Mouse (Mus musculus): ENCODE results near the gene Snph. TPM values are rescaled to one million over a fixed set of nuclear protein-coding genes. Genes with fewer than 3 reads are reported as not detected.
A peak's percentile ranks its signal among the peaks of the same experiment; 100 is the strongest.

The Snph gene
- total RNA-seq, 1 experiment from 2014 or later = not detected

- no peak for ATAC-seq (replicated peaks; ENCODE audit: insufficient number of reproducible peaks, low FRiP score, low TSS enrichment, poor library complexity, severe bottlenecking)
Observed at GRCm38 (mm10) chr2:151608435-151608834, 24.0 kb downstream of the Snph start.

- no peak for ATAC-seq (replicated peaks; ENCODE audit: insufficient number of reproducible peaks, low FRiP score, low TSS enrichment, poor library complexity, severe bottlenecking)
Observed at GRCm38 (mm10) chr2:151605437-151605987, 26.9 kb downstream of the Snph start.

GRCm38 (mm10) chr2:151603630-151604029 is 28.8 kb downstream of the Snph start:
- ATAC-seq (replicated peaks; ENCODE audit: insufficient number of reproducible peaks, low FRiP score, low TSS enrichment, poor library complexity, severe bottlenecking) = no peak

- ATAC-seq (replicated peaks; ENCODE audit: insufficient number of reproducible peaks, low FRiP score, low TSS enrichment, poor library complexity, severe bottlenecking) = no peak
Observed at GRCm38 (mm10) chr2:151602106-151602505, 30.3 kb downstream of the Snph start.

DNA sequence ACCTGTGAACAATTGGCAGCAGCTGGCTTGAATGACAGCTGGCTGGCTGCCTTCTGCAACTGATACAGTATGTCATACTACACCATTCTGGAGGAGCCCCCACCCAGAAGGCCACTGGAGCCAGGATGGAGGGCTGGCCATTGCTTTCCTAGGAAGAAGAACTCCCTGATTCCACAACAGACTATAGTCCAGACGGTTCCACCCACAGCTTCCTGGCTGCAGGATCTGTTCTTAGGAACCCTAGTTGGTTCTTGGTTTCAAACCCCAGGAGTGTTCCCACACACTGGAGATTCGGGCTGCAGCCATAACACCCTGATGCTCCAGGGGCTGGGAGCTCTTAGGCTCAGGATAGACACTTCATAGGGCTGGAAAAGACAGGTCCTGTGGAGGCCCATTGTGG is 34.3 kb downstream of the Snph start:
- no peak for ATAC-seq (replicated peaks; ENCODE audit: insufficient number of reproducible peaks, low FRiP score, low TSS enrichment, poor library complexity, severe bottlenecking)

- no peak for ATAC-seq (replicated peaks; ENCODE audit: insufficient number of reproducible peaks, low FRiP score, low TSS enrichment, poor library complexity, severe bottlenecking)
Observed at GRCm38 (mm10) chr2:151587306-151587705, 45.1 kb downstream of the Snph start.

GRCm38 (mm10) chr2:151586807-151587206 is 45.6 kb downstream of the Snph start:
- ATAC-seq (replicated peaks; ENCODE audit: insufficient number of reproducible peaks, low FRiP score, low TSS enrichment, poor library complexity, severe bottlenecking) = no peak

GRCm38 (mm10) chr2:151585934-151586333 is 46.5 kb downstream of the Snph start:
- ATAC-seq (replicated peaks; ENCODE audit: insufficient number of reproducible peaks, low FRiP score, low TSS enrichment, poor library complexity, severe bottlenecking) = no peak

- no peak for ATAC-seq (replicated peaks; ENCODE audit: insufficient number of reproducible peaks, low FRiP score, low TSS enrichment, poor library complexity, severe bottlenecking)
Observed at GRCm38 (mm10) chr2:151580945-151581344, 51.4 kb downstream of the Snph start.

- no peak for ATAC-seq (replicated peaks; ENCODE audit: insufficient number of reproducible peaks, low FRiP score, low TSS enrichment, poor library complexity, severe bottlenecking)
Observed at GRCm38 (mm10) chr2:151579183-151579582, 53.2 kb downstream of the Snph start.

- ATAC-seq (replicated peaks; ENCODE audit: insufficient number of reproducible peaks, low FRiP score, low TSS enrichment, poor library complexity, severe bottlenecking) = peak; percentile 50
Observed at GRCm38 (mm10) chr2:151575699-151576389, 56.5 kb downstream of the Snph start.

DNA sequence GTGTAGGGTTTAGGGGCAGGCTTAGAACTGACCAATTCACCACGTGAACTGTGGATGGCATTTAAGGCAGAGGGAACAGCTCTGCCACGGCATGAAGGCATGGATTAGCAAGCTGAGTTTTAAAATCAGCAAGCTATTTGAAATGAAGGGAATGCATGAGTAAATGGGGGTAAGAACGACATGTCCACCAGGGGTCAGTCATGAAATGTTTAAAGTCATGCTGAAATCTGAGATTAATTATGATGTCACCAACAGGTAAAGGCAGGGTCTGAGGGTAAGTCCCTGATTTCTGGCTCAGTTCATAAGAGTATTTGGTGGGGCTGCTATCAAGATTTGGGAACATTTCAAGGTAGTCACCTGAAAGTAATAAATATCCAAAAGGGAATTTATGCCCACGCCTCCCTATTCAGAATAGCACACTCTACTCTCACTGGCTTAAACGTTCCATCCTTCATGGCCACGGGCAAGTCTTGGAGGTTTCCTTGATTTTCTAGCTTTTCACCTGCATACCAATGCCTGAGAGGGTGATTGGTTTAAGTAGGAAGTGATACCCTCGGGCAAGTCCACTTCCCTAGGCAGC is 57.2 kb downstream of the Snph start:
- no peak for ATAC-seq (replicated peaks; ENCODE audit: insufficient number of reproducible peaks, low FRiP score, low TSS enrichment, poor library complexity, severe bottlenecking)

DNA sequence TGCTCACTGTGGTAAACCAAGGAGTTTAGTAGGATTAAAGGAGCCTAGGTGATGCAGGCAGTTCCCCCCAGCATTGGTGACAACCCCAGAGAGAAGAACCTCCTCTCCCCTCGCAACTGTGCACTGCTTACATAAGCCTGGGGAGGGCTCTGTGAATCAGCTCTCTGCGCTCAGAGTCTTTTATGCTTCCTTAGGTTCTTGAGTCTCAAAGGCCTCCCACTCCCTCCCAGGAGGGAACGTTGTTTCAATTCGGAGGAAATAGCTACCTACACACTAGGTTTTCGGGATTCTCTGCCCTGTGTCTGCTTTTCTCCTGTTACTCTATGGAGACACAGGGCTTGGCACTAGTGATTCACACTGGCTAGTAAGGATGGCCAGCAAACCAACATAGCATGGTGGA is 57.8 kb downstream of the Snph start:
- ATAC-seq (replicated peaks; ENCODE audit: insufficient number of reproducible peaks, low FRiP score, low TSS enrichment, poor library complexity, severe bottlenecking) = no peak

DNA sequence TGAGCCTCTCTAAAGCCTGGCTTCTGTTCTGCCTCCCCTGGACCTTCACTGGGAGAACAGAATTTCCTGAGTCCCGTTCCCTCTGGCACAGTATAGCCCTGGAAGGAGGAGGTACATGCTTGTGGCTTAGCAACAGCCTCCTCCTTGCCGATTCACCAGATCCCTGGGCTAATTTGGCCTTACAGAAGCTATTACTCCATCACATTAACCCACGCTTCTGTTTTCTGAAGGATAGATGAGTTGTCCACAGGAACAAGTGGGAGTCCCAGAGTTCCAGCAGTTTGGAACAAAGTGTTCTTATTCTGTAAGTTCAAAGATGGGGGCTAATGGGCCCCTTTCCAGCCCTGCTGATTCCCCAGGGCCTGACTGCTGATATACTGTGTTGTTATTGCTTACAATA is 58.7 kb downstream of the Snph start:
- no peak for ATAC-seq (replicated peaks; ENCODE audit: insufficient number of reproducible peaks, low FRiP score, low TSS enrichment, poor library complexity, severe bottlenecking)

- 0 out of 2 replicates have a peak, but pooled peaks have one; percentile 11 for ATAC-seq (replicated peaks; ENCODE audit: insufficient number of reproducible peaks, low FRiP score, low TSS enrichment, poor library complexity, severe bottlenecking)
Observed at GRCm38 (mm10) chr2:151571873-151572700, 60.3 kb downstream of the Snph start, which contains the start of gene Sdcbp2. TSS of gene Sdcbp2 (plus strand) at chr2:151572622.

DNA sequence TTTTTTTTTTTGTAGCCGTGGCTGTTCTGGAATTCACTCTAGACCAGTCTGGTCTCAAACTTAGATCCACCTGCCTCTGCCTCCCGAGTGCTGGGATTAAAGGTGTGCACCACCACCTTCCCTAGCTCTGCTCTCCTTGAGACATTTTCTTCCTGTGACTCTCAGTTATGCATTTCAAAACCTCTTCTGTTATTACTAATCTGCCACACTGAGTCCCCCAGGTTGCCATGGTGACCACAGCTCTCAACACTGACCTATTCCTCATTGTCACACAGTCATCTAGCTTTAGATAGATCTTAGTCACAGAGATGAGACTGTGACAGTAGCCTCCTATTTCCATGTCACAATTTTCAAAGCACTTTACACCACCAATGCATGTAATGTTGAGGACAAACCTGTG is 62.9 kb downstream of the Snph start:
- no peak for ATAC-seq (replicated peaks; ENCODE audit: insufficient number of reproducible peaks, low FRiP score, low TSS enrichment, poor library complexity, severe bottlenecking)

DNA sequence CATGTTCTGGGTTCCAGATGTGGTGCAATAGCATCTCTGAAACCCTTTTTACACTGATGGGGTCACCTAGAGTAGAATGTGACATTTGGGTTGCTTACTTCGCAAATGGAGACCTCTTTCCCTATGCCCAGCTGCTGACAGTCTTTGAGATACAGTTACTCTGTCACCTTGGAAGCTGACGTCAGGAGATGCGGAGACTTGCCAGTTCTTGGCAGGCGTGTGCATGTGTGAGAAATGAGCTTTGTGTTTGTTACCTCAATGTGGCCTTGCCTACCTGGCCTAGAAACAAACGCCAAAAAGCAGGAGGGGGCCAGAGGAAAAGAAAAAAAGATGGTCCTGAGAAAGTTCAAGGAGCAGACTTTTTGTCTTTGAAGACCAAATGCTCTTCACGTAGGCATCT is 65.5 kb downstream of the Snph start:
- no peak for ATAC-seq (replicated peaks; ENCODE audit: insufficient number of reproducible peaks, low FRiP score, low TSS enrichment, poor library complexity, severe bottlenecking)

- ATAC-seq (replicated peaks; ENCODE audit: insufficient number of reproducible peaks, low FRiP score, low TSS enrichment, poor library complexity, severe bottlenecking) = no peak
Observed at GRCm38 (mm10) chr2:151564986-151565385, 67.4 kb downstream of the Snph start.

DNA sequence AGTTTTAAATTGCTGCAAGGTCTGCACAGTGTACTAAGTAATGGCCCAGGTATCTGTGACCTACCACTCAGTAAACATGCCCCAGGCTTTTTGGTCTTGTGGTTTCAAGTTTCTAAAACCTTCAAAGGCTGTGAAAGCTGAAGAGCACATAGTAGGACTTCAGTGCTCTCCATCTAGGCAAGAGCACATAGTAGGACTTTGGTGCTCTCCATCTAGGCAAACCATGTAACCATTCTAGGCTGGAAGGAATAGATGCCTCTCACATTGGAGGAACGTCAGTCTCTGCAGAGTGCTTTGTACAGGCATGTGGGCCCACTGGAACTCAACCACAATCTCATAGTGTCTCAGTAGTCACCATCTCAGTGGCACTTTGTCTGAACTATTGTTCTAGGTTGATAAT is 68.4 kb downstream of the Snph start:
- ATAC-seq (replicated peaks; ENCODE audit: insufficient number of reproducible peaks, low FRiP score, low TSS enrichment, poor library complexity, severe bottlenecking) = no peak
